Mouse (Mus musculus): ENCODE data around the gene Ric1.

Ric1 gene

GRCm38 (mm10) chr19:29521637-29522435 lies at the start of gene Ric1:
Gene Ric1 (plus strand): TSS chr19:29522282.
- peak; percentile 49 to 81 for DNase-seq (ENCODE audit: low read depth in 1 of 2, low spot score in 2 of 2)

GRCm38 (mm10) chr19:29472424-29472823 lies 49.7 kb upstream of the Ric1 start:
- DNase-seq (ENCODE audit: low read depth in 1 of 2, low spot score in 2 of 2): no peak

GRCm38 (mm10) chr19:29472946-29473345 lies 49.1 kb upstream of the Ric1 start:
- no peak for DNase-seq (ENCODE audit: low read depth in 1 of 2, low spot score in 2 of 2)

- DNase-seq (ENCODE audit: low read depth in 1 of 2, low spot score in 2 of 2): no peak
Measured at GRCm38 (mm10) chr19:29474803-29475202, 47.3 kb upstream of the Ric1 start.

- no peak for DNase-seq (ENCODE audit: low read depth in 1 of 2, low spot score in 2 of 2)
Measured at GRCm38 (mm10) chr19:29475210-29475620, 46.9 kb upstream of the Ric1 start.

GRCm38 (mm10) chr19:29478598-29478997 lies 43.5 kb upstream of the Ric1 start:
- DNase-seq (ENCODE audit: low read depth in 1 of 2, low spot score in 2 of 2): no peak

- DNase-seq (ENCODE audit: low read depth in 1 of 2, low spot score in 2 of 2): no peak
Measured at GRCm38 (mm10) chr19:29481578-29481977, 40.5 kb upstream of the Ric1 start.

- no peak for DNase-seq (ENCODE audit: low read depth in 1 of 2, low spot score in 2 of 2)
Measured at GRCm38 (mm10) chr19:29482148-29482547, 39.9 kb upstream of the Ric1 start.

- DNase-seq (ENCODE audit: low read depth in 1 of 2, low spot score in 2 of 2): no peak
Measured at GRCm38 (mm10) chr19:29482637-29483036, 39.4 kb upstream of the Ric1 start.

- DNase-seq (ENCODE audit: low read depth in 1 of 2, low spot score in 2 of 2): no peak
Measured at GRCm38 (mm10) chr19:29483386-29483785, 38.7 kb upstream of the Ric1 start.

- DNase-seq (ENCODE audit: low read depth in 1 of 2, low spot score in 2 of 2): no peak
Measured at GRCm38 (mm10) chr19:29484537-29484936, 37.5 kb upstream of the Ric1 start.

GRCm38 (mm10) chr19:29485257-29485948 lies 36.7 kb upstream of the Ric1 start:
- DNase-seq (ENCODE audit: low read depth in 1 of 2, low spot score in 2 of 2): no peak

GRCm38 (mm10) chr19:29486545-29487206 lies 35.4 kb upstream of the Ric1 start:
- peak in 1 of 2 experiments; percentile 62 for DNase-seq (ENCODE audit: low read depth in 1 of 2, low spot score in 2 of 2)

- no peak for DNase-seq (ENCODE audit: low read depth in 1 of 2, low spot score in 2 of 2)
Measured at GRCm38 (mm10) chr19:29487326-29488072, 34.6 kb upstream of the Ric1 start.

- no peak for DNase-seq (ENCODE audit: low read depth in 1 of 2, low spot score in 2 of 2)
Measured at GRCm38 (mm10) chr19:29488073-29488390, 34.0 kb upstream of the Ric1 start.

- DNase-seq (ENCODE audit: low read depth in 1 of 2, low spot score in 2 of 2): no peak
Measured at GRCm38 (mm10) chr19:29488420-29488819, 33.7 kb upstream of the Ric1 start.

GRCm38 (mm10) chr19:29489785-29490284 lies 32.2 kb upstream of the Ric1 start:
- DNase-seq (ENCODE audit: low read depth in 1 of 2, low spot score in 2 of 2): no peak

- DNase-seq (ENCODE audit: low read depth in 1 of 2, low spot score in 2 of 2): no peak
Measured at GRCm38 (mm10) chr19:29491467-29491866, 30.6 kb upstream of the Ric1 start.

- DNase-seq (ENCODE audit: low read depth in 1 of 2, low spot score in 2 of 2): no peak
Measured at GRCm38 (mm10) chr19:29494454-29494853, 27.6 kb upstream of the Ric1 start.

GRCm38 (mm10) chr19:29496001-29496597 lies 26.0 kb upstream of the Ric1 start:
- DNase-seq (ENCODE audit: low read depth in 1 of 2, low spot score in 2 of 2): no peak

Measured in monocyte, adult 2 months (primary cell).